Mouse (Mus musculus) C2C12 (cell line): ENCODE measurements around the gene Iqcf4. TPM values are rescaled to one million over a fixed set of nuclear protein-coding genes. Genes with fewer than 3 reads are reported as not detected.

Experiments used
- H3K27me3 ChIP-seq: one replicate; pipeline ENCODE4 v1.6.1; 2011; ENCODE audit not compliant: control insufficient read depth, insufficient read depth, insufficient read length
- H3K36me3 ChIP-seq: one replicate; pipeline ENCODE4 v1.6.1; 2011; ENCODE audit not compliant: control insufficient read depth, insufficient read depth
- H3K4me3 ChIP-seq: one replicate; pipeline ENCODE4 v1.5.1; 2011; ENCODE audit warnings: mild to moderate bottlenecking, control low read depth; ENCODE audit not compliant: poor library complexity, insufficient read depth, severe bottlenecking
- H3K79me2 ChIP-seq: one replicate; pipeline ENCODE4 v1.6.1; 2011; ENCODE audit not compliant: control insufficient read depth, insufficient read depth
- H3K79me3 ChIP-seq: one replicate; pipeline ENCODE4 v1.6.1; 2011; ENCODE audit warnings: low read depth, control low read depth
- H3ac ChIP-seq: one replicate; pipeline ENCODE3; 2011; ENCODE audit warnings: low read depth; ENCODE audit not compliant: control insufficient read depth, insufficient read length
- CEBPB ChIP-seq: IDR thresholded peaks from one replicate; pipeline ENCODE4 v1.6.1; 2011; ENCODE audit warnings: low read depth, mild to moderate bottlenecking, control low read depth, moderate library complexity
- CTCF ChIP-seq: IDR thresholded peaks from one replicate; pipeline ENCODE4 v1.5.1; 2011; ENCODE audit not compliant: control insufficient read depth, insufficient read depth, insufficient read length
- FOSL1 ChIP-seq: IDR thresholded peaks from one replicate; pipeline ENCODE4 v1.8.0; 2011; ENCODE audit warnings: mild to moderate bottlenecking, low read length; ENCODE audit not compliant: poor library complexity, insufficient read depth, severe bottlenecking
- MAX ChIP-seq: IDR thresholded peaks from one replicate; pipeline ENCODE4 v1.6.1; 2011; ENCODE audit warnings: mild to moderate bottlenecking, control low read depth
- MYOD1 ChIP-seq: IDR thresholded peaks from one replicate; pipeline ENCODE4 v1.6.1; 2011; ENCODE audit warnings: low read depth; ENCODE audit not compliant: control insufficient read depth, insufficient read length
- MYOG ChIP-seq: IDR thresholded peaks from one replicate; pipeline ENCODE4 v1.6.1; 2011; ENCODE audit not compliant: control insufficient read depth, insufficient read length; ENCODE audit errors: extremely low read depth
- USF1 ChIP-seq: IDR thresholded peaks from one replicate; pipeline ENCODE4 v1.6.1; 2011; ENCODE audit warnings: low read depth, mild to moderate bottlenecking, control low read depth, moderate library complexity
- polyA plus RNA-seq: library from polyadenylated mRNA; unstranded; fragments of >200 nt; fragmentation: generic; extraction: Trizol; gene quantifications from one replicate; pipeline ENCODE4 v1.2.1, GENCODE M21; 2012; ENCODE audit warnings: missing spikeins

Gene Iqcf4
- polyA plus RNA-seq, 1 experiment = not detected

GRCm38 (mm10) chr9:106576112-106576511, 5.3 kb upstream of the Iqcf4 start:
- TF ChIP-seq CTCF = no peak
- no peak for TF ChIP-seq MAX
- no peak for TF ChIP-seq USF1
- TF ChIP-seq MYOD1 = no peak
- TF ChIP-seq CEBPB = no peak
- no peaks in the 10 kb centered on the region for H3K79me2 ChIP-seq
- no peak overlapping the region for H3K4me3 ChIP-seq

GRCm38 (mm10) chr9:106573366-106573765, 2.6 kb upstream of the Iqcf4 start:
- TF ChIP-seq USF1 = no peak
- TF ChIP-seq MAX = no peak
- Histone ChIP-seq H3K79me2 (no peaks in the 10 kb centered on the region), H3K36me3 (no peaks in the 10 kb centered on the region), H3K79me3 (no peaks in the 10 kb centered on the region), H3K27me3 (peaks cover 29% of the 10 kb centered on the region), H3ac (no peak overlapping the region), H3K4me3 (no peak overlapping the region)

More at GRCm38 (mm10) chr9:106576112-106576511, 5.3 kb upstream of the Iqcf4 start:
- no peaks in the 10 kb centered on the region for H3K79me3 ChIP-seq
- no peaks in the 10 kb centered on the region for H3K36me3 ChIP-seq
- H3ac ChIP-seq = no peak overlapping the region
- H3K27me3 ChIP-seq = peaks cover 18% of the 10 kb centered on the region

DNA sequence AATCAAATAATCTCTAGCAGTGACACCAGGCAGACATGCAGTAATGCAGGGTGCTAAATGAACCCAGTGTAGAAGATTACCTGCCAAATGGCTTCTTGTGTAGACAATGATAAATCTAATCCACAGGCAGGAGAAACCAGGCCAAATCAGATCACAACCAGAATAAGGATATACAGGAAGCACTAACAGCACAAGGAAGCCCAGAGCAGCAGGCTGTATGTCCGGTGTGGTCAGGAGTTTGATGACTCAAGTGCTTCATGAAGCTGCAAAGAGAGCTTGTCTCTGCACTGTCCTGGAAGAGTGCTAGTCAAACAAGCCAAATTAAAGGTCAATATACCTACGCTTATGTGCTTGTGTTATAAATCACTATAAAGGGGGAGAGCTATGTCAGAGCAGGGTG, 1.4 kb upstream of the Iqcf4 start:
- Histone ChIP-seq H3K36me3 (no peaks in the 10 kb centered on the region), H3K4me3 (no peak overlapping the region), H3K79me2 (no peaks in the 10 kb centered on the region), H3K27me3 (peaks cover 40% of the 10 kb centered on the region), H3K79me3 (no peaks in the 10 kb centered on the region), H3ac (no peak overlapping the region)
- no peak for TF ChIP-seq MAX

- no peak overlapping the region for H3ac ChIP-seq
- H3K79me3 ChIP-seq = no peaks in the 10 kb centered on the region
- H3K79me2 ChIP-seq = no peaks in the 10 kb centered on the region
- H3K27me3 ChIP-seq = peaks cover 67% of the 10 kb centered on the region
- TF ChIP-seq MYOG (no peak), MYOD1 (no peak), FOSL1 (no peak), USF1 (no peak)
- no peak overlapping the region for H3K4me3 ChIP-seq
- no peaks in the 10 kb centered on the region for H3K36me3 ChIP-seq
Observed at GRCm38 (mm10) chr9:106566437-106566836, 4.4 kb downstream of the Iqcf4 start.

DNA sequence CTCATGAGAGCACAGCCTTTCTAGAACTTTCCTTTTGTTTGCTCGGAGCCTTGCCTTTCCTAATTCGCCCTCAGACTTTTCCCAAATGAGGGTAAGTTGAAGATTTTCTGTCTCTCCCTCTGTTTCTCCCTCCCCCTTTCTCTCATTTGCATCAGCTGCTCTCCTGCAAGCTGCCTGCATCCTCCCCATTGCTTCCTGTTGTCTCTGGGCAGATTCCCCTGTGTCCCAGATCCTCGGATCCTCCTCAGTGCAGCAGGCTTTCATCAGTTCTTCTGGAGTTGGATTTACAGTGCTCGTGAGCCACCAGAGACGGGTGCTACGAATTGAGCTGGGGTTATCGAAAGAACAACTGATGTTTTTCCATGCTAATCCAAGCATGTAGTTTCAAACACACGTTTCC, 6.8 kb downstream of the Iqcf4 start:
- Histone ChIP-seq H3K27me3 (peaks cover 54% of the 10 kb centered on the region), H3ac (no peak overlapping the region), H3K79me3 (no peaks in the 10 kb centered on the region), H3K4me3 (no peak overlapping the region), H3K36me3 (no peaks in the 10 kb centered on the region), H3K79me2 (no peaks in the 10 kb centered on the region)
- no peak for TF ChIP-seq MYOD1
- TF ChIP-seq FOSL1 = no peak
- TF ChIP-seq CEBPB = no peak
- no peak for TF ChIP-seq CTCF
- no peak for TF ChIP-seq USF1

- Histone ChIP-seq H3K36me3 (no peaks in the 10 kb centered on the region), H3K79me3 (no peaks in the 10 kb centered on the region), H3K27me3 (peaks cover 40% of the 10 kb centered on the region), H3K79me2 (no peaks in the 10 kb centered on the region), H3K4me3 (no peak overlapping the region), H3ac (no peak overlapping the region)
- TF ChIP-seq MYOG (no peak), USF1 (no peak), MYOD1 (no peak), FOSL1 (no peak), CEBPB (no peak), CTCF (no peak), MAX (no peak)
Observed at GRCm38 (mm10) chr9:106562291-106562690, 8.5 kb downstream of the Iqcf4 start.

DNA sequence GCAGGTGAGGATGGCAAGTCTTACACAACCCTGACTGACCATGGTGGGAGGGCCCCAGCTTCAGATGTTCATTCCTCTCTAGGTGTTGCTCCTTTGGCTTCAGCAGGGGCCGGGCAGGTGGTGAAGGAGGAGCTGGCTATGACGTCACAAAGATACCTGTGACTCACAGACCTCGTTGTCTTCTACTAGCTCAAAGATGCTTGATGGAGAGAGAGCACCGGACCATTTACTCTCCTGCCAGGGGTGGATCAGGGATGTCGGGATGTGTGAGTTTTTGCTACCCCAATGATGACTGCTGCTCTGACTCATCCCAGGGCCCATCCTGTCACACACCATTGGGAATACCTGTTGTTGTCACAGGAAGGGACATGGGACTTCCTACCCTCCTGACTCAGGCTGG, 9.3 kb downstream of the Iqcf4 start, which contains the start of gene Iqcf3:
Gene Iqcf3, minus strand, starts transcription at position 101 of the 400 bp plus-strand sequence.
- Histone ChIP-seq H3K27me3 (peaks cover 38% of the 10 kb centered on the region), H3ac (no peak within 1 kb of the TSS), H3K79me2 (no peaks in the 10 kb centered on the region), H3K36me3 (no peaks in the 10 kb centered on the region), H3K4me3 (no peak within 1 kb of the TSS), H3K79me3 (no peaks in the 10 kb centered on the region)
- TF ChIP-seq MYOD1 = no peak
- TF ChIP-seq MYOG = no peak
- no peak for TF ChIP-seq MAX
- no peak for TF ChIP-seq FOSL1
- TF ChIP-seq CEBPB = no peak
- no peak for TF ChIP-seq CTCF
- no peak for TF ChIP-seq USF1
